Mouse (Mus musculus): ENCODE measurements at regions not wholly inside any gene's neighbourhood (a gene's known extent, or its start where the extent isn't known, plus 50 kb on each side); places are given as distances from the start of the nearest gene placed in this dataset.

DNA sequence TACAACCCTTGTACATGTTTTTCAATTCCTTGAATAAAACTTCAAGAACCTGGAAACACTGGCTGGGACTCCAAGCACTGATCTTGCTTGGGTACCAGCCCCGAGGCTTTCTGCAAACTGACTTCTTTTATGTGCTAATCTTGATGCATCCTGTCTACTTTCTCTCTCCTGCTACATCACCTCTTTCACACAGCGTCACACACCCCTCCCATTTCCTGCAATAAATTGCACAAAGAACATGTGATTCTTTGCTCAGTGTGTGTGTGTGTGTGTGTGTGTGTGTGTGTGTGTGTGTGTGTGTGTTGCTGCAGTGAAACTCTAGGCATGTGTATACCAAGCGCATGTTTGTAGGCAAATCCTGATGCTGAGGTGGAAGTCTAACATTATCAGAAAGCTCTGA, 487.7 kb upstream of the Hs6st1 start:
- in situ Hi-C loops (cut with MboI, MseI): no loop called here

- in situ Hi-C loops (cut with MboI, MseI): no loop called here
Measured at GRCm38 (mm10) chr1:35587900-35588299, 480.3 kb upstream of the Hs6st1 start.

DNA sequence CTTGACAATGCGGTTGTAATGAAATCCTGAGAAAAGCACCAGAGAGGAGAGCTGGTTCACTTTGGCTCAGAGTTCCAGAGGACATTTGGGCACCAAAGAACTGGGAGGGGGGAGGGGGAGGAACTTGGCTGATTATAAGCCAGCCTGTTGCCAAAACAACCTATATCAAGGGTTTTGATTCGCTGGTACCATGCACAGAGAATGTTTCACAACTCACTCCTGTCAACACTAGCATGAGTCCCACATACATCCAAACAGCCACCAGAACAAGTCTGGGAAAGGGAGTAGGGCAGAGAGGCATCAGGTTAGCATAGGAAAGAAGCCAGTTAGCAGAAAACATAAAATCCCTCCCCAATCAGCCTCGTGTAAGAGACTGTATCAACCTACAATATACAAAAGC, 479.3 kb upstream of the Hs6st1 start:
- in situ Hi-C loops (cut with MboI, MseI): no loop called here

DNA sequence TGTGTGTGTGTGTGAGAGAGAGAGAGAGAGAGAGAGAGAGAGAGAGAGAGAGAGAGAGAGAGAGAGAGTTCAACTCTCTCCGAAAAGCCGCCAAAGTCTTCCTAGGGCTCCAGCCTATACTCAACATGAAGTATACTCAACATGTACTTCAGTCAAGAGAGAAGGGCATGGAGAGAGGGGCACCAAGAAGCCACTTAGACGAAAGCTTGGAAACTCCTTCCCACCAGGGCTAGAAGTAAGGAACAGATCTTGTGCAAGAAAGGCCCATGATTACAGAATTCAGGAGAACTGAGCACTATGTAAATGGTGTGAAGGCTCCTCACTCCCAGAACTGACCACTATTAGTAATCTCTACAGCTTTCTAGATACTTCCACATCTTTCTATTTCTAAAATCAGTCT, 467.4 kb upstream of the Hs6st1 start:
- in situ Hi-C loops (cut with MboI, MseI): no loop called here

DNA sequence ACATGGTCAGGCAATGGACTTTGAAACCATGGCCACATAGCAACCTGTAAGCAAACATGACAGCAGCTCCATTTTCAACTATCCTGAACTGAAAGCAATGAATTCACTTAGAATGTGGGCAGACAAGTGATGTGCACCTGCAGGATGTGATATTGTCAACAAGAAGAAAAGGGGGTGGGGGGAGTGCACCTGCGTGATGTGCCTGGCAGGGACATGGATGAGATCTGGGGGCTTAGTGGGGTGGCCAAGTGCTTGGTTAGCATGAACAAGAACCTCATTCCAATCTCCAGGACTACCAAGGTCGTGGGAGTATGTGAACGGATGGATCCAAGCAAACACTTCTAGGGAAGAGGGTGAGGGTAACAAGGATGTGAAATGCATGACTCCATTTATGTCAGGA, 453.1 kb upstream of the Hs6st1 start:
- in situ Hi-C loops (cut with MboI, MseI): no loop called here

DNA sequence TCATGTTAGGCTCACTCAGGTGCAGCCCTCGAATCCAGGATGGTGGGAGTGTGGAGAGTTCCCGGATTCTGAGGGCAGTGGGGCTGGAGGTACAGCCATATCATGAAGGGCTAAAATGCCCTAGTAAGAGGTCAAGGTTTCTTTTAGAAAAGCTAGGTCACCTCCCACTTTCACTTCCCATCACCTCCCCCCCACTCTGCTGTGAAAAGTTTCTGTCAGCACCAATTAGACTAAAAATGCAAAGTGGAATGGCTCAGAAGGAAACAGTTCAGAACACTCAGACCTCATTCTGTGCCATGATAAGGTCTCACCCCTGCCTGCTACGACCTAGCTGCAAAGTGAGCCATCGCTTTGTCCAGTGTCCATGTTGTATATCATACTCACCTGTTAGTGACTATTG, 448.7 kb upstream of the Hs6st1 start:
- in situ Hi-C loops (cut with MboI, MseI): no loop called here

DNA sequence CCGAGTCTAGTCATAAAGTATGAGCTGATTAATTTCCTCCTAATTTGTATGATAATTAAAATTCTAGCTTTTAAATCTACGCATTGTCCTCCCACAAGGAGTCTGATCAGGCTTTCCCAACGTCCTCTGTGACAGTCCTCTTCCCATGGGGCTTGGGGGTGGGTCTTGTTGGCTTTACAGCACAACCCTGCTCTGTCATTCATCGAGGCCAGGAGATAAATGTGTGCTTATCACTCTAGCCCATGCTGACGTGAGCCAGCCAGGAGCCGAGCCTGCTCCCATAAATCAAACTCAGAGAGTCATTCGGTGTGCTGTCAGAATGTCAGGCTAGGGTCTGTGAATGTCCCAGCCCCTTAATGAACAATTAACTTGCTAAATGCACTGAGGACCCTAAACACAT, 425.6 kb upstream of the Hs6st1 start:
- in situ Hi-C loops (cut with MboI, MseI): no loop called here

- in situ Hi-C loops (cut with MboI, MseI): no loop called here
Measured at GRCm38 (mm10) chr1:35653119-35653956, 414.9 kb upstream of the Hs6st1 start.

GRCm38 (mm10) chr1:35663006-35663405, 405.2 kb upstream of the Hs6st1 start:
- in situ Hi-C loops (cut with MboI, MseI): no loop called here

DNA sequence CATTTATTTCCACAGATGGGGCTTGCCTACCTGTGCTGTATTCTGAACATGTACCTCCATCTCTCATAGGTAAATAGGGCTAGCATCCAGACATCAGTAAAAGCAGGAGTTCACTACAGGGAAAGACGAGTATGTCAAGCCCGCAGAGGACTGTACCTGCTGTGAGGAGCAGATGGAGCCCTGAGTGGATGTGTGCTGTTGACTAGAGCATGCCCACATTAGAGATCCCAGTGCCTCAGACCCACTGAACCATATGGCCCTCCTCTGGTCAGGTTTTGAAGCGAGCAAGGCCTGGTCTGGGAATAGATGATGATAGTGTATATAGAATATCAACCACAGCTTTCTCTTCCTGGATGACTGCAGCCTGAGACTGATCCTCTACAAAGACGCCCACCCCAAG, 394.7 kb upstream of the Hs6st1 start:
- in situ Hi-C loops (cut with MboI, MseI): no loop called here

GRCm38 (mm10) chr1:35673992-35674391, 394.2 kb upstream of the Hs6st1 start:
- in situ Hi-C loops (cut with MboI, MseI): no loop called here

- in situ Hi-C loops (cut with MboI, MseI): no loop called here
Measured at GRCm38 (mm10) chr1:35682511-35682949, 385.7 kb upstream of the Hs6st1 start.

GRCm38 (mm10) chr1:35685651-35686050, 382.5 kb upstream of the Hs6st1 start:
- in situ Hi-C loops (cut with MboI, MseI): no loop called here

- in situ Hi-C loops (cut with MboI, MseI): no loop called here
Measured at GRCm38 (mm10) chr1:35694349-35694748, 373.9 kb upstream of the Hs6st1 start.

DNA sequence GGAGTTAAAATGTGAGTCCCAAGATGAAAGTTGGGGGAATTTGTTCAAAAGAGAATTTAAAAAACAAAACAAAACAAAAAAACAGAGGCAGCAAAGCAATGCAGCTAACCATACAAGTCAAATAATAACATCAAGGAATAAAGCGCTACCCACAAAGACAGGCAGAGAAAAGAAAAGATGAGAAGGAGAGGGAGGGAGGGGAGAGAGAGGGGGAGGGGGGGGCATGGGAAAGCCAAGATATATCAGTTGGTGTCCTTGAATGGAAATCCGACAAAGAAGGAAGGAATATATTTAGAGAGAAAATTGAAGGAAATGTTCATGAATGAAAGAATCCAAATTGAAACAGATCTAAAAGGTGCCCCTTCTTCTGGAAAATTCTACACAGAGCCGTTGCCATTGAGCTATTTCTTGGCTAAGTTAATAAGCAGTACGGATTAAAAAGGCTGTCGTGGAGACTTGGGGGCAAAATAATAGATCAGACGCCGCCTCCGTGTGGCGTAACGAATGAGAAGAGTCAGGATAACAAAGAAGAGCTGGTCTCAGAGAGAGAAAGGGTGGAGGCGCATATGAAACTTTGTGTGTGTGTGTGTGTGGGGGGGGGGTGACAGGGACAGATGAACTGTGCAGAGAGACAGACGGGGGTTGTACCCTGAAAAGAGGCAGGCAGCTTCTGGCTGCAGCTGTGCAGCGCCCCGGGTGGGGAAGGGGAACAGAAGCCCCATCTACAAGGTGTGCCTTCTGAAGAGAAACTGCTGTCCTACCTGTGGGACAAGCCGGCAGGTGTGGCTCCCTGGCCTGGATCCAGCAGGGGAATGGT, 373.2 kb upstream of the Hs6st1 start:
- in situ Hi-C loops (cut with MboI, MseI): no loop called here

- in situ Hi-C loops (cut with MboI, MseI): no loop called here
Measured at GRCm38 (mm10) chr1:35697218-35697617, 371.0 kb upstream of the Hs6st1 start.

- in situ Hi-C loops (cut with MboI, MseI): no loop called here
Measured at GRCm38 (mm10) chr1:35697834-35698500, 370.2 kb upstream of the Hs6st1 start.

DNA sequence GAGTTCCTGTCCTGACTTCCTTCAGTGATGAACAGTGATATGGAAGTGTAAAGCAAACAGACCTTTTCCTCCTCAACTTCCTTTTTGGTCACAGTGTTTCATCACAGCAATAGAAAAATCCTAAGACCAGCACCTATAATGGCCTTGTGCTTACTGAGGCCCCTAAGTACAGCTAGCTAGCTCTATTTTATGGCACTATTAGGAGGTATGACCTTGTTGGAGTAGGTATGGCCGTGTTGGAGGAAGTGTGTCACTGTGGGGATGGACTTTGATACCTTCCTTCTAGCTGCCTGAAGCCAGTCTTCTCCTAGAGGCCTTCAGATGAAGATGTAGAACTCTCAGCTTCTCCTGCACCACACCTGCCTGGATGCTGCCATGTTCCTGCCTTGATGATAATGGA, 365.6 kb upstream of the Hs6st1 start:
- in situ Hi-C loops (cut with MboI, MseI): no loop called here

DNA sequence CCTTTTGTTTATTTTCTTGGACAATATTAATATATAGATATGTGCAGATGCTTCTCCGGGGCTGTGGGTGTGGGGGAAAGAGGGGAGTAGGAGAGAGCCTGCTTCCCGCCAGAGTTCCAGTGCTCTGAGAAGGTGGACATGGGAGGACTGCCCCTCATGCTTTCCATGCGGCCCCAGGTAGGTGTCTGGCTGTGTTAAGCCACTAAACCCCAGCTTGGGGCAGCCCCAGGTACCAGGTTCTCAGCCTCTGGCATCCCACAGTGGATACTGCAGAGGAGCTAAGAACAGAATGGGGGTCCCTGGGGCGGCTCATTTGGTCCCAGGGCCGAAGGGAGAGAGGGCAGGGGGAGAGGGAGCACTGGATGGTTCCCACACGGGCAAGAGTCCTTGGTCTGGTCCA, 361.9 kb upstream of the Hs6st1 start:
- in situ Hi-C loops (cut with MboI, MseI): no loop called here

DNA sequence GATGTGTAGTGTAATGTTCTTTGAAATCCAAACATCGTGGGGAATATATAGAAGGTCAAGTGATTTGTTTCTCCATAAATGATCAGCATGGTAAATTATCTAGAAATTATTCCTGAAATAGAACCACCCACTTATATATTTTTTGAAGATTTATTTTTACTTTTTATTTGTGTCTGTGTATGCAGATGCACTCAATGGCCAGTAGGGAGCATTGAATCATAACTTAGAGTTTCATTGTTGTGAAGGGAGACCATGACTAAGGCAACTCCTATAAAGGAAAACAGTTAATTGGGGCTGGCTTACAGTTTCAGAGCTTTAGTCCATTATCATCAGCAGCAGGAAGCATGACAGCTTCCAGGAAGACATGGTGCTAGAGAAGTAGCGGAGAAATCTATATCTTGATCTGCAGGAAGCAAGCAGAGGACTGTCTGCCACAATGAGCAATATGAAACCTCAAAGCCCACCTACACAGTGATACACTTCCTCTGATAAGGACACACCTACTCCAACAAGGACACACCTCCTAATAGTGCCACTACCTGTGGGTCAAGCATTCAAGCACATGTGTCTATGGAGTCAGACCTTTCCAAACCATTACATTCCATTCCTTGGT, 359.9 kb upstream of the Hs6st1 start:
- in situ Hi-C loops (cut with MboI, MseI): no loop called here

GRCm38 (mm10) chr1:35709214-35709613, 359.0 kb upstream of the Hs6st1 start:
- in situ Hi-C loops (cut with MboI, MseI): no loop called here

- in situ Hi-C loops (cut with MboI, MseI): no loop called here
Measured at GRCm38 (mm10) chr1:35713961-35714360, 354.2 kb upstream of the Hs6st1 start.

All from T-helper 1 cell (primary cell).